Mouse (Mus musculus) heart, postnatal 10 days (tissue): ENCODE measurements at regions not wholly inside any gene's neighbourhood (a gene's known extent, or its start where the extent isn't known, plus 50 kb on each side); places are given as distances from the start of the nearest gene placed in this dataset.
A peak's percentile ranks its signal among the peaks of the same experiment; 100 is the strongest.
"Not testable (repeated sequence)": the region's sequence is repeated elsewhere in the genome, so short reads cannot be mapped to it uniquely, and the experiment has no call there.

Experiments used
- DNase-seq, 2 experiments: peaks; one replicate each; pipeline ENCODE4 v3.0.0; 2021
- intact Hi-C: fragments of 180-260 bp; cut with DNase I; formaldehyde crosslinking; loops from one replicate; pipeline ENCODE4 v1.15.1; 2025

GRCm38 (mm10) chr3:21149618-21150017, 782.6 kb upstream of the Agtr1b start:
- DNase-seq: no peak
- intact Hi-C loops: no loop called here

GRCm38 (mm10) chr3:21128821-21129504, 762.0 kb upstream of the Agtr1b start:
- intact Hi-C loops: no loop called here
- no peak for DNase-seq

GRCm38 (mm10) chr3:21126191-21126590, 759.2 kb upstream of the Agtr1b start:
- no peak for DNase-seq
- intact Hi-C loops: no loop called here

GRCm38 (mm10) chr3:21118164-21118902, 751.4 kb upstream of the Agtr1b start:
- no peak for DNase-seq
- intact Hi-C loops: no loop called here

- no peak for DNase-seq
Measured at GRCm38 (mm10) chr3:21111735-21112518, 745.0 kb upstream of the Agtr1b start.

GRCm38 (mm10) chr3:21090206-21090605, 723.2 kb upstream of the Agtr1b start:
- intact Hi-C loops: no loop called here
- no peak for DNase-seq

More at GRCm38 (mm10) chr3:21111735-21112518, 745.0 kb upstream of the Agtr1b start:
- intact Hi-C loops: no loop called here

GRCm38 (mm10) chr3:21086426-21086825, 719.4 kb upstream of the Agtr1b start:
- intact Hi-C loops: no loop called here
- no peak for DNase-seq

- no peak for DNase-seq
Measured at GRCm38 (mm10) chr3:21077548-21077947, 710.6 kb upstream of the Agtr1b start.

GRCm38 (mm10) chr3:21053337-21053736, 686.4 kb upstream of the Agtr1b start:
- intact Hi-C loops, DNase-seq: not testable (repeated sequence)

More at GRCm38 (mm10) chr3:21077548-21077947, 710.6 kb upstream of the Agtr1b start:
- intact Hi-C loops: no loop called here

- intact Hi-C loops, DNase-seq: not testable (repeated sequence)
Measured at GRCm38 (mm10) chr3:21049365-21049764, 682.4 kb upstream of the Agtr1b start.

- intact Hi-C loops: no loop called here
- no peak for DNase-seq
Measured at GRCm38 (mm10) chr3:21045981-21046380, 679.0 kb upstream of the Agtr1b start.

GRCm38 (mm10) chr3:21025876-21026275, 658.9 kb upstream of the Agtr1b start:
- no peak for DNase-seq
- intact Hi-C loops: no loop called here

- no peak for DNase-seq
Measured at GRCm38 (mm10) chr3:21020946-21021345, 654.0 kb upstream of the Agtr1b start.

GRCm38 (mm10) chr3:21020297-21020696, 653.3 kb upstream of the Agtr1b start:
- no peak for DNase-seq
- intact Hi-C loops: no loop called here

More at GRCm38 (mm10) chr3:21020946-21021345, 654.0 kb upstream of the Agtr1b start:
- intact Hi-C loops: no loop called here

GRCm38 (mm10) chr3:21009650-21010049, 642.7 kb upstream of the Agtr1b start:
- DNase-seq: no peak
- intact Hi-C loops: no loop called here

- no peak for DNase-seq
- intact Hi-C loops: no loop called here
Measured at GRCm38 (mm10) chr3:20998295-20998694, 631.3 kb upstream of the Agtr1b start.

GRCm38 (mm10) chr3:20989486-20989970, 622.6 kb upstream of the Agtr1b start:
- no peak for DNase-seq

GRCm38 (mm10) chr3:20986942-20987341, 620.0 kb upstream of the Agtr1b start:
- intact Hi-C loops: no loop called here
- peak; percentile 6 to 10 for DNase-seq

More at GRCm38 (mm10) chr3:20989486-20989970, 622.6 kb upstream of the Agtr1b start:
- intact Hi-C loops: no loop called here

GRCm38 (mm10) chr3:20986377-20986727, 619.4 kb upstream of the Agtr1b start:
- peak in 1 of 2 experiments; percentile 4 for DNase-seq
- intact Hi-C loops: no loop called here

- peak; percentile 11 to 23 for DNase-seq
- intact Hi-C loops: no loop called here
Measured at GRCm38 (mm10) chr3:20985682-20986376, 618.9 kb upstream of the Agtr1b start.
